Mouse (Mus musculus): ENCODE data around the gene Hoxd10.
A peak's percentile ranks its signal among the peaks of the same experiment; 100 is the strongest.

Hoxd10 gene

GRCm38 (mm10) chr2:74691022-74691951, at the start of gene Hoxd10:
Gene Hoxd10, plus strand, starts transcription at chr2:74691924.
- peak; percentile 95 for DNase-seq (ENCODE audit: low read depth, low spot score)

- no peak for DNase-seq (ENCODE audit: low read depth, low spot score)
Measured at GRCm38 (mm10) chr2:74642431-74642830, 49.3 kb upstream of the Hoxd10 start.

- DNase-seq (ENCODE audit: low read depth, low spot score), result no peak
Measured at GRCm38 (mm10) chr2:74645631-74646030, 46.1 kb upstream of the Hoxd10 start.

DNA sequence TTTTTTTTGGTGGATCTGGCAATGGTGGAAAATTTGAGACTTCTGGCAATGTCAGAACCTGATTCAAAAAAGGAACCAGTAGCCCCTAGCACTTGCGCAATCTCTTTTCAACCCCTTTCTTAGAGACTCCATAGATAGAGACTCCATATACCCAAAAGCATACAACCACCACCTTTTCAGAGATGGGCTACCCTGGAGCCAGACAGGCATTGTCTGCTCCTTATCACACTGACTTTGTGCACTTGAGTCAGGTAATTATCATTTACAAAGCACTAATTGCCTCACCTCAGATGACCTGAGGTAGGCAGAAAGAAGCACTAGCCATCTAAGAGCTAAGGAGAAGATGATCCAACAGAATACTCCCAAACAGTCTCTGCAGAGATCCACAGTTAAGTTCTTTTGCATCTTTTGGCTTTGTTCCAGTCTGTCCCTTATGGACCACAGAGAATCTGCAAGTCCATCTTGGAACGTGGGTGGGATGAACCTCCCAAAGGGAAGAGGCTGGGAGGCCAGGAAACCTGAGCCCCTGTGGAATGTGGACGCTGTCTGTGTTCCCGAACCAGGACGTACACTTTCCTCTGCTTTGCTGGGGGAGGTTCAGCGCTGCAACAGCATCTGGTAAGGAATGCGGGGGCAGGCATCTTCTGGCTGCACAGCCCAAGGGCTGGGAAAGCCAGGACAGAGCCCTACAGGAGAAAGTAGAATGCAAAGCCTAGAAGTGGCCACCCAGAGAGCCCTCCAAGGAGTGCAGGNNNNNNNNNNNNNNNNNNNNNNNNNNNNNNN, 44.5 kb upstream of the Hoxd10 start:
- peak; percentile 44 for DNase-seq (ENCODE audit: low read depth, low spot score)

- DNase-seq (ENCODE audit: low read depth, low spot score), result no peak
Measured at GRCm38 (mm10) chr2:74652996-74653340, 38.8 kb upstream of the Hoxd10 start.

DNA sequence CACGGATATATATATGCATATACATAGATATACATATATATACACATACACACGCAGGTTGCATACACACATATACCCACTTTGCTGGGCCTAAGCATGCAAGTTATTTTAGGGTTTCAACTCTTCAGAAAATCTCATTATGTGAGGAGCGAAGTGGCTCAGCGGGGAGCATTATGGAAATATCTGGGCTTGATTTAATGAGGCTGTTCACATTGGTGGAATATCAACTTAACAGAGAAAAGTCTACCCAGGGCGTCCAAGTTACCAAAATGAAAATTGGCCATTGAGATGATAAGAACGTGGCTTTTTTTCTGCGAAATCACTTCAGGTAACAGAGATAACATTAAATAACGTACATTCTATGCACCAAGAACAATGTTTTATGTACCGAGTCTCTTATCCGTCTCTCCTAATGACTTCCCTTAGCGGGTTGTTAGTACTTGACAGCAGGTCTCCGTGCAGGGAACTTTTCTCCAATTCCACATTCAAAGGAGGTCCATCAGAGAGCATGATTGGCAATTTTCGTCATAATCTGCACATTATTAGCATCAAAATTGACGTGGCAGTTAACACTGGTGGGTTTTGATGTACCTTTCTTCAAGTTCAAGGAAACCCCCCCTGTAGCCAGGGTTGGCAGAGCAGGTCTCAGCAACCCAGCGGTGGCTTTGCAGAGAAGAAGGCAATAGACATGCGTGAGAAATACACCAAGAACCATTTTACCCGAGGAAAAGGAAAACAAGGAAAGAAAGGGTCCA, 37.8 kb upstream of the Hoxd10 start:
- peak; percentile 30 for DNase-seq (ENCODE audit: low read depth, low spot score)

- DNase-seq (ENCODE audit: low read depth, low spot score), result no peak
Measured at GRCm38 (mm10) chr2:74654743-74655419, 36.8 kb upstream of the Hoxd10 start.

DNA sequence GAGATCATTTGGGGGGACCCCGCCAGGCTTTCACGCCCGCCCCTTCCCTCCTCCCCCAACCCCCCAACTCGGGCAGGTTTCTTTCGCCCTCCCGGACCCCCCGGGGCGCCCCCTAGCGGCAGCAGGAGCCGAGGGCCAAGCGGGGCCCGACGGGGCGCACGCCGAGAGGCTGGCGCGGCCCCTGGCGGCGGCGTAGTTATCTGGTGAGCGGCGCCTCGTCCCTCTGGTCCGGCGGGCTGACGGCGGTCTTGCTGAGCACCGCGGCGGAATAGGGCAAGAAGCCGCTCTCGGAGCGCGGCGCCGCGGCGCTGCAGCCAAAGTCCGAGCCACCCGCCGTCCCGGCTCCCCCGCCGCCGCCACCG, 36.3 kb upstream of the Hoxd10 start:
- DNase-seq (ENCODE audit: low read depth, low spot score), result no peak

DNA sequence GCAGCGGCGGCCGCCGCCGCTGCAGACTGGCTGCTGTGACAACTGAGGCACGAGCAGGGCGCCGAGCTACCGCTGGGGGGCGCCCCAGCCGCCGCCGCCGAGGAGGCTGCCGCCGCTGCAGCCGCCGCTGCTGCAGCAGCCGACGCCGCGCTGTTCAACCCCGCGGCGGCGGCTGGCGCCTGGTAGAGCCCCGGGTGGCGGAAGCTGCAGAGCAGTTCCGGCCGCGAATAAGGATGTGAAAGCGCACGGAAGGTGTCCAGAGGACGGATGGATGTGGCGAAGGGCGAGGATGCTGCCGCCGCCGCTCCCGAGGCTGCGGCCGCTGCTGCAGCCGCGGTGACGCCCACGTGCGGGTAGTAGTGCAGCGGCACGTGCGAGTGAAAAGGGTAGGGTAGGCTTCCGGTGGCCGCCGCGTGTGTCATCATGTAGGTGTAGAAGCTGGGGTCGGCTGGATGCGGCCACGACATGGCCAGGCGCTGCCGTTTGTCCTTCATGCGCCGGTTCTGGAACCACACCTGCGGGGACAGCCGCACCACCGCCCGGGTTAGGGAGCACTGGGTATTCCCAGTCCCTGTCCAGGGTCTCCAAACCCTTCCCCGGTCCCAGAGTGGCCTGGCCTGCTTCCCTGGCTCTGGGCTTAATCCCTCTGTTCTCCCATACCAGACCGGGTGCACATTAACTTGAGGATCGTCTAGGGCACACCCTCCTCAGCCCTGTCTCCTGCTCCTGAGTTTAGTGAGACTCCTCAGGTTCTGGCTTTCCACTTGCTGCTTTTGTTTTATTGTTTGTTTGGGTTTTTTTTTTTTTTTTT, 35.7 kb upstream of the Hoxd10 start:
- peak; percentile 48 for DNase-seq (ENCODE audit: low read depth, low spot score)

- DNase-seq (ENCODE audit: low read depth, low spot score), result peak; percentile 39
Measured at GRCm38 (mm10) chr2:74656632-74657021, 35.1 kb upstream of the Hoxd10 start.

DNA sequence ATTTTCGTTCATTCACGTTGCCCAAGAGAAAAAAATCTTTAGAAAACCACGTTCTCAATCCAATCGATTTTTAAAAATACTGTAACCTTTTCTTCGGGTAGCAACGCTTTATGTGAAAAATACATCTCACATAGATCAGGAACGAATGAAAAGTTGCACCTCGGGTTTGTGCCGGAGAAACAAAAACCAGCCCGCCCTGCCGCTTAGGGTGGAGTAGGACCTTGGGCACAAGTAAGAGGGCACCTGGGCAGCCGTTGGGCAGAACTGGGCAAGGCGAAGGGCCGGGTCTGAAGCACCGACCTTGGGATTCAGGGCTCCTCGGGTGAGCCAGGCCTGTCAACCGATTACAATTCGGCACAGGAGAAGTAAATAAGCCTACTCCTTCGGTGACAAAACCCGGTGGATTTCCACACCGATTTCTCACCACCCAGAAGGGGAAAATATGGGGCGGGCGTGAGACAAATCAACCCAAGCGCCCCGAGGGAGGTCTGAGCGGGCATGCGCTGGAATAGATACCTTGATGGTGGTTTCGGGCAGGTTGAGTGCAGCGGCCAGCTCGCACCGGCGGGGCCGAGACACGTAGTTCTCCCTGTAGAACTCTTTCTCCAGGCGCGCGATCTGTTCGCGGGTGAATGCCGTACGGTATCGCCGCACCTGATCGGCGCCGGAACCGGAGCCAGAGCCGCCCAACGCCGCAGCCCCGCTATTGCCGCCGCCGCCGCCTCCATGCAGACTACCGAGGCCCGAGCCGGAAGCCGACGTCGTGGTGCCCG, 34.3 kb upstream of the Hoxd10 start:
- peak; percentile 37 for DNase-seq (ENCODE audit: low read depth, low spot score)

- peak; percentile 37 for DNase-seq (ENCODE audit: low read depth, low spot score)
Measured at GRCm38 (mm10) chr2:74658024-74658666, 33.6 kb upstream of the Hoxd10 start.

- peak; percentile 52 for DNase-seq (ENCODE audit: low read depth, low spot score)
Measured at GRCm38 (mm10) chr2:74658667-74659371, 32.9 kb upstream of the Hoxd10 start.

- peak; percentile 42 for DNase-seq (ENCODE audit: low read depth, low spot score)
Measured at GRCm38 (mm10) chr2:74659507-74660005, 32.2 kb upstream of the Hoxd10 start, which contains the start of gene Evx2. Gene Evx2, minus strand, starts transcription at chr2:74659557.

- peak; percentile 26 for DNase-seq (ENCODE audit: low read depth, low spot score)
Measured at GRCm38 (mm10) chr2:74660421-74661375, 31.0 kb upstream of the Hoxd10 start.

- DNase-seq (ENCODE audit: low read depth, low spot score), result peak; percentile 80
Measured at GRCm38 (mm10) chr2:74661685-74662084, 30.0 kb upstream of the Hoxd10 start.

GRCm38 (mm10) chr2:74663291-74663925, 28.3 kb upstream of the Hoxd10 start:
- no peak for DNase-seq (ENCODE audit: low read depth, low spot score)

Data from mesoderm, embryonic 11.5 days (tissue).